Comparison of ENCODE assay signal across 23 mouse cellular contexts in the genomic region with DNA sequence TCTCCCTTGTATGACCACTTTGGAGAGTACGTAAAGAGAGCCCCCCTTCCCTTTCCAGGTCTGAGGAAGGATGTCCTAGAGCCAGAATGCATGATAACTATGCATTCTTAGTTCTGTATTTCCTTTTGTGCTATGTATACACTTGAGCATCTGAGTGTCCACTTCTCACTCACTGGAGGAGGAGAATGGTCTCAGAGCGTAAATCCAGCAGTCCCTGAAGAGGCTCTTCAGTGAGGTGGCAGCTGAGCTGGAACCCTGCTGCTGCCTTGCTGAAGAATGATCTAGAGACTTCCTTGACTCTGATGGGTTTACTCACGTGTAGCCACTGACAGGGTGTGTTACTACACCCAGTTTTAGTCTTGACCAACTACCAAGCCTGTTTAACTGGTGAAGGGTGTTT.
DNase-seq lines count a peak whose midpoint lies in the region; ATAC-seq lines count a peak whose summit lies in the region.
"Had no signal": no experiment of that assay in that cellular context is flagged by ENCODE, and none has a peak within 500 bp of the region (broad histone marks: within the 10 kb centered on the region; RNA-seq: fewer than 3 reads in every experiment).

No protein-coding gene starts in this region.

- no peaks in the 10 kb centered on the region for H3K27me3 ChIP-seq in embryonic facial prominence, embryonic 12.5 days
- H3K27me3 ChIP-seq in embryonic facial prominence, embryonic 10.5 days (replicated peaks; ENCODE audit: low read depth, poor library complexity, severe bottlenecking), result no peaks in the 10 kb centered on the region
- H3K27me3 ChIP-seq in lung, embryonic 16.5 days (ENCODE audit: control insufficient read depth, insufficient read depth, low read depth, low read length), result no peaks in the 10 kb centered on the region
- H3K27me3 ChIP-seq: CH12.LX; forebrain, embryonic 13.5 days; forebrain, embryonic 15.5 days; Patski had no signal

- no peak overlapping the region for H3K4me2 ChIP-seq in embryonic facial prominence, embryonic 12.5 days (replicated peaks)
- no peak overlapping the region for H3K4me2 ChIP-seq in lung, embryonic 16.5 days (ENCODE audit: low read depth, low read length)
- H3K4me2 ChIP-seq: forebrain, embryonic 13.5 days; forebrain, embryonic 15.5 days had no signal

- no peaks in the 10 kb centered on the region for H3K36me3 ChIP-seq in embryonic facial prominence, embryonic 12.5 days
- no peaks in the 10 kb centered on the region for H3K36me3 ChIP-seq in embryonic facial prominence, embryonic 10.5 days (replicated peaks)
- H3K36me3 ChIP-seq in lung, embryonic 16.5 days (ENCODE audit: control insufficient read depth, insufficient read depth, low read length), result no peaks in the 10 kb centered on the region
- H3K36me3 ChIP-seq: forebrain, embryonic 15.5 days; G1E had no signal

- H3K9ac ChIP-seq in embryonic facial prominence, embryonic 12.5 days, result no peak overlapping the region
- H3K9ac ChIP-seq in lung, embryonic 16.5 days (ENCODE audit: low read length), result no peak overlapping the region
- H3K9ac ChIP-seq: forebrain, embryonic 13.5 days; forebrain, embryonic 15.5 days; forebrain, postnatal 0 days had no signal

- H3K4me3 ChIP-seq in embryonic facial prominence, embryonic 12.5 days, result no peak overlapping the region
- no peak overlapping the region for H3K4me3 ChIP-seq in embryonic facial prominence, embryonic 10.5 days
- H3K4me3 ChIP-seq in lung, embryonic 16.5 days (ENCODE audit: low read length), result no peak overlapping the region
- H3K4me3 ChIP-seq: forebrain, embryonic 13.5 days; forebrain, embryonic 15.5 days had no signal

- H3K9me3 ChIP-seq in embryonic facial prominence, embryonic 12.5 days, result no peaks in the 10 kb centered on the region
- no peaks in the 10 kb centered on the region for H3K9me3 ChIP-seq in embryonic facial prominence, embryonic 10.5 days
- H3K9me3 ChIP-seq in lung, embryonic 16.5 days (ENCODE audit: control insufficient read depth, low read length), result no peaks in the 10 kb centered on the region
- H3K9me3 ChIP-seq: forebrain, embryonic 13.5 days; forebrain, embryonic 15.5 days had no signal

- DNase-seq in embryonic facial prominence, embryonic 10.5 days (ENCODE audit: low spot score), result no peak
- no peak for DNase-seq in lung, postnatal 10 days
- DNase-seq in lung, postnatal 36 days, result peak; percentile 37
- no peak for DNase-seq in lung, postnatal 25 days (ENCODE audit: low spot score)
- DNase-seq: adrenal gland, adult 8-10 months; adrenal gland, postnatal 14 days; adrenal gland, postnatal 36 days; B cell, adult 2 months; cerebellum, adult 11-12 months; cerebellum, adult 2 months; cerebellum, adult 9-10 months; cerebellum, postnatal 10 days; cerebellum, postnatal 25 days; forebrain, postnatal 0 days had no signal

- 92% methylated on average over 3 of the region's 3 CpGs for WGBS in embryonic facial prominence, embryonic 12.5 days
- WGBS in embryonic facial prominence, embryonic 10.5 days, result 88% methylated on average over 3 of the region's 3 CpGs
- 63% methylated on average over 3 of the region's 3 CpGs for WGBS in lung, embryonic 16.5 days

- 0 out of 2 replicates have a peak overlapping the region, but pooled peaks have one; percentile 11 for H3K27ac ChIP-seq in embryonic facial prominence, embryonic 12.5 days
- H3K27ac ChIP-seq in embryonic facial prominence, embryonic 10.5 days (replicated peaks), result no peak overlapping the region
- no peak overlapping the region for H3K27ac ChIP-seq in lung, embryonic 16.5 days (ENCODE audit: low read length)
- H3K27ac ChIP-seq: forebrain, embryonic 13.5 days; forebrain, embryonic 15.5 days had no signal

- H3K4me1 ChIP-seq in embryonic facial prominence, embryonic 12.5 days, result peaks cover 11% of the 10 kb centered on the region; the same call in 1 of the 2 replicates
- peaks cover 19% of the 10 kb centered on the region for H3K4me1 ChIP-seq in embryonic facial prominence, embryonic 10.5 days
- H3K4me1 ChIP-seq in lung, embryonic 16.5 days (replicated peaks; ENCODE audit: control insufficient read depth, insufficient read depth, low read length), result peaks cover 14% of the 10 kb centered on the region
- H3K4me1 ChIP-seq: forebrain, embryonic 13.5 days; forebrain, embryonic 15.5 days had no signal

- ATAC-seq in embryonic facial prominence, embryonic 12.5 days (ENCODE audit: insufficient number of reproducible peaks, insufficient read depth, low FRiP score, low TSS enrichment), result no peak
- peak; percentile 47; the same call in 1 of the 2 replicates for ATAC-seq in lung, embryonic 16.5 days (ENCODE audit: low read depth)
- ATAC-seq: activated CD4-positive, CD25-positive, alpha-beta regulatory T cell, adult 4 months; CD4-positive, CD25-positive, alpha-beta regulatory T cell, adult 4 months; forebrain, embryonic 13.5 days; forebrain, embryonic 15.5 days; forebrain, postnatal 0 days; Patski had no signal
